Mouse (Mus musculus) ES-Bruce4 (cell line): ENCODE measurements around the gene Mast1.
A peak's percentile ranks its signal among the peaks of the same experiment; 100 is the strongest.

Experiments
- EP300 ChIP-seq: IDR thresholded peaks from 2 replicates; pipeline ENCODE4 v1.6.1; 2011; ENCODE audit warnings: low read depth, low read length; ENCODE audit not compliant: insufficient read depth
- POLR2A ChIP-seq: IDR thresholded peaks from one replicate; pipeline ENCODE4 v1.8.1; 2011; ENCODE audit warnings: low read length; ENCODE audit not compliant: insufficient read depth

DNA sequence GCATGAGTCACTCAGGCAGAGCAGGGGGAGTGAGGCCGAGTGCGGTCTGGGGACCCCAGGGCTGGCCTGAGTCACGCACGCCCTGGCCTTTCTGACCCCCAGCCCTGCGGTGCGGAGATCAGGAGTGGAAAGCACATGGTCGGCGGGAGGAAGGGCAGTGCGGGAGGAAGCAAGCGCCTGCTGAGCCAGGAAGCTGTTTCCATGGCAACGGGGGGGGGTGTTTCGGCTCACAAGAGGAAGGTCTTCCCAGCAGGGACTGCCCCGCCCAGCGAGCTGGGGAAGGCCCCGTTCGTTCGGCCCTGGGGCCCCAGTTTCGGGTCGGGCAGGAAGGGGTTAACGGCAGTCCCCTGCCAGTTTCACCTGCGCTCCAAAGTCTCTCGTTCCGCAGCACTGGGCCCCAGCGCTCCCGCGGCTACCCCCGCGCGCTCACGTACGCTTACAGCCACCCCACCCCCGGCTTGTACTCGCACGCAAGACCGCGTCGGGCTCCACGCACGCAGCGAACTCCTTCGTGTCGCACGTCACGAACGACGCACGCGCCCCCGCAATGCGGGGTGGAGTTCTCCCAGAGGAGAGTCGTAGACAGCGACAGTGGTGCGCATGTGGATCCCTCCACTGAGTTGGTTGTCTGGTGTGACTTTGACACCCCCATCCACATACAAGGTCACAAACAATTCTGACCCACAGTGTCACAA is 48.7 kb upstream of the Mast1 start:
- TF ChIP-seq EP300 (peak; percentile 83), POLR2A (no peak)
